10 mouse cellular contexts compared by ENCODE assay signal in genomic region chr16:77252349-77252748, GRCm38 (mm10).
A peak's percentile ranks its signal among the peaks of the same experiment; 100 is the strongest.
DNase-seq lines count a peak whose midpoint lies in the region; ATAC-seq and TF ChIP-seq lines count a peak whose summit lies in the region.
"Had no signal": no experiment of that assay in that cellular context is flagged by ENCODE, and none has a peak within 500 bp of the region (broad histone marks: within the 10 kb centered on the region; RNA-seq: fewer than 3 reads in every experiment).

No protein-coding gene starts in this region.

- no peaks in the 10 kb centered on the region for H3K4me1 ChIP-seq in limb, embryonic 14.5 days (ENCODE audit: control insufficient read depth, insufficient read depth, low read length)
- no peaks in the 10 kb centered on the region for H3K4me1 ChIP-seq in limb, embryonic 10.5 days
- H3K4me1 ChIP-seq in MEL (ENCODE audit: control insufficient read depth in 1 of 2, insufficient read depth in 2 of 2, low read length in 2 of 2) = no peaks in the 10 kb centered on the region
- H3K4me1 ChIP-seq: limb, embryonic 12.5 days had no signal

- no peaks in the 10 kb centered on the region for H3K36me3 ChIP-seq in limb, embryonic 14.5 days (ENCODE audit: control insufficient read depth, insufficient read depth, low read length)
- no peaks in the 10 kb centered on the region for H3K36me3 ChIP-seq in limb, embryonic 10.5 days
- H3K36me3 ChIP-seq in MEL (ENCODE audit: control insufficient read depth in 1 of 2, insufficient read depth in 2 of 2, low read length in 2 of 2) = no peaks in the 10 kb centered on the region
- H3K36me3 ChIP-seq: limb, embryonic 12.5 days had no signal

- intact Hi-C loops in gastrocnemius, adult 2 months (cut with DNase I) = loop anchor here (1.0 kb wide), 1 partner anchor 192 kb away; no protein-coding TSS in a partner anchor

- ATAC-seq in limb, embryonic 14.5 days (ENCODE audit: low FRiP score, low read depth) = no peak
- ATAC-seq in common myeloid progenitor, adult 5-6 weeks (replicated peaks; ENCODE audit: low read depth, poor library complexity, severe bottlenecking) = peak; percentile 65

- 31% methylated on average over 3 of the region's 3 CpGs for WGBS in limb, embryonic 14.5 days
- 73% methylated on average over 3 of the region's 3 CpGs for WGBS in limb, embryonic 10.5 days

- peak; percentile 21 for TF ChIP-seq RAD21 in MEL (IDR thresholded peaks at IDR 0.05; ENCODE audit: low read depth, low read length)

- TF ChIP-seq EP300 in MEL (IDR thresholded peaks at IDR 0.05; ENCODE audit: low read depth in 1 of 2, low read length in 2 of 2) = no peak

- H3K27ac ChIP-seq in gastrocnemius, adult 2 months = no peak overlapping the region
- no peak overlapping the region for H3K27ac ChIP-seq in limb, embryonic 14.5 days (replicated peaks; ENCODE audit: low read depth, low read length)
- H3K27ac ChIP-seq in limb, embryonic 10.5 days = no peak overlapping the region
- H3K27ac ChIP-seq in MEL (ENCODE audit: control insufficient read depth, low read depth, low read length) = no peak overlapping the region
- H3K27ac ChIP-seq: limb, embryonic 12.5 days had no signal

- H3K27me3 ChIP-seq in limb, embryonic 14.5 days (ENCODE audit: control insufficient read depth, insufficient read depth, low read length) = no peaks in the 10 kb centered on the region
- no peaks in the 10 kb centered on the region for H3K27me3 ChIP-seq in limb, embryonic 10.5 days (ENCODE audit: low read depth, poor library complexity, severe bottlenecking)
- H3K27me3 ChIP-seq in MEL (ENCODE audit: control insufficient read depth in 1 of 2, insufficient read depth in 2 of 2, low read length in 2 of 2) = no peaks in the 10 kb centered on the region
- H3K27me3 ChIP-seq: limb, embryonic 12.5 days had no signal

- H3K4me3 ChIP-seq in gastrocnemius, adult 2 months = no peak overlapping the region
- H3K4me3 ChIP-seq in limb, embryonic 14.5 days (replicated peaks; ENCODE audit: low read length) = no peak overlapping the region
- no peak overlapping the region for H3K4me3 ChIP-seq in limb, embryonic 10.5 days
- no peak overlapping the region for H3K4me3 ChIP-seq in MEL (ENCODE audit: control insufficient read depth in 1 of 2, insufficient read depth in 1 of 2, low read depth in 2 of 2, low read length in 2 of 2)
- H3K4me3 ChIP-seq: limb, embryonic 12.5 days had no signal

- DNase-seq in gastrocnemius, adult 2 months = no peak
- DNase-seq in gastrocnemius, adult 18-20 months (ENCODE audit: low spot score) = no peak
- peak; percentile 82 for DNase-seq in limb, embryonic 14.5 days (ENCODE audit: low spot score)
- no peak for DNase-seq in limb, embryonic 10.5 days (ENCODE audit: low spot score)
- DNase-seq in MEL (ENCODE audit: low read depth, low spot score) = no peak
- DNase-seq in natural killer cell, adult 2 months (ENCODE audit: low spot score in 2 of 2) = no peak
- DNase-seq in urinary bladder, adult 2 months (ENCODE audit: low spot score) = no peak
- DNase-seq: adrenal gland, adult 2 months had no signal

- TF ChIP-seq POLR2A in limb, embryonic 14.5 days (IDR thresholded peaks at IDR 0.05; ENCODE audit: borderline replicate concordance, extremely low read depth, insufficient read depth, insufficient read length) = no peak
- TF ChIP-seq POLR2A in MEL (IDR thresholded peaks at IDR 0.05; ENCODE audit: control insufficient read depth in 1 of 2, insufficient read depth in 1 of 2, low read depth in 1 of 2, low read length in 2 of 2, poor library complexity in 1 of 2) = no peak

- H3K9me3 ChIP-seq in limb, embryonic 14.5 days (ENCODE audit: control insufficient read depth, low read length) = no peaks in the 10 kb centered on the region
- no peaks in the 10 kb centered on the region for H3K9me3 ChIP-seq in limb, embryonic 10.5 days (replicated peaks)
- H3K9me3 ChIP-seq in MEL (replicated peaks; ENCODE audit: insufficient read depth, low read length) = no peaks in the 10 kb centered on the region
- H3K9me3 ChIP-seq: limb, embryonic 12.5 days had no signal

- H3K4me2 ChIP-seq in limb, embryonic 14.5 days (replicated peaks; ENCODE audit: low read depth, low read length, severe bottlenecking) = no peak overlapping the region
- H3K4me2 ChIP-seq: limb, embryonic 12.5 days had no signal

- peak; percentile 58 for TF ChIP-seq CTCF in gastrocnemius, adult 2 months (IDR thresholded peaks at IDR 0.05)
- peak in 1 of 3 experiments; percentile 14; a peak in 1 of 6 replicates for TF ChIP-seq CTCF in MEL (IDR thresholded peaks at IDR 0.05 in 2 of 3, conservative IDR thresholded peaks at IDR 0.05 in 1 of 3; ENCODE audit: control insufficient read depth in 1 of 3, insufficient read depth in 1 of 3, low read depth in 2 of 3, low read length in 3 of 3, poor library complexity in 1 of 3, severe bottlenecking in 1 of 3)

- H3K9ac ChIP-seq in limb, embryonic 14.5 days (ENCODE audit: low read depth, low read length, severe bottlenecking) = no peak overlapping the region
- no peak overlapping the region for H3K9ac ChIP-seq in MEL (ENCODE audit: control insufficient read depth, low read depth, low read length, poor library complexity, severe bottlenecking)
- H3K9ac ChIP-seq: limb, embryonic 12.5 days had no signal

- H3K79me2 ChIP-seq in MEL (ENCODE audit: control insufficient read depth, insufficient read depth, low read length, poor library complexity) = no peaks in the 10 kb centered on the region

TF ChIP-seq in MEL, 35 proteins besides CTCF, POLR2A, EP300 and RAD21:
- no peak for TF ChIP-seq MAFK (IDR thresholded peaks at IDR 0.05; ENCODE audit: borderline replicate concordance, low read depth, low read length)
- no peak for TF ChIP-seq SIN3A (IDR thresholded peaks at IDR 0.05; ENCODE audit: low read length)
- no peak for TF ChIP-seq ETS1 (IDR thresholded peaks at IDR 0.05; ENCODE audit: low read depth, low read length)
- no peak for TF ChIP-seq MXI1 (IDR thresholded peaks at IDR 0.05; ENCODE audit: low read depth, low read length)
- TF ChIP-seq MYB (IDR thresholded peaks at IDR 0.05; ENCODE audit: low read depth, low read length) = no peak
- TF ChIP-seq MYC (IDR thresholded peaks at IDR 0.05; ENCODE audit: low read depth, low read length) = no peak
- TF ChIP-seq TAL1 (IDR thresholded peaks at IDR 0.05; ENCODE audit: low read length) = no peak
- no peak for TF ChIP-seq BHLHE40 (IDR thresholded peaks at IDR 0.05; ENCODE audit: borderline replicate concordance, low read depth, low read length)
- TF ChIP-seq NELFE (IDR thresholded peaks at IDR 0.05; ENCODE audit: low read depth, low read length) = no peak
- TF ChIP-seq ELF1 (IDR thresholded peaks at IDR 0.05; ENCODE audit: low read depth, low read length) = no peak
- TF ChIP-seq UBTF (IDR thresholded peaks at IDR 0.05; ENCODE audit: borderline replicate concordance, insufficient read depth, low read depth, low read length) = no peak
- no peak for TF ChIP-seq POLR2AphosphoS5 (IDR thresholded peaks at IDR 0.05; ENCODE audit: borderline replicate concordance, low read depth, low read length)
- TF ChIP-seq E2F4 (IDR thresholded peaks at IDR 0.05; ENCODE audit: borderline replicate concordance, low read depth, low read length) = no peak
- no peak for TF ChIP-seq HCFC1 (IDR thresholded peaks at IDR 0.05; ENCODE audit: low read depth, low read length)
- TF ChIP-seq TBP (IDR thresholded peaks at IDR 0.05; ENCODE audit: low read depth, low read length) = no peak
- TF ChIP-seq MEF2A (IDR thresholded peaks at IDR 0.05; ENCODE audit: extremely low read depth, insufficient replicate concordance, low read depth, low read length, poor library complexity, severe bottlenecking) = no peak
- no peak for TF ChIP-seq ZKSCAN1 (IDR thresholded peaks at IDR 0.05; ENCODE audit: low read depth, low read length)
- no peak for TF ChIP-seq CHD2 (IDR thresholded peaks at IDR 0.05; ENCODE audit: low read length)
- no peak for TF ChIP-seq ZNF384 (IDR thresholded peaks at IDR 0.05; ENCODE audit: low read depth, low read length)
